Mouse (Mus musculus): ENCODE results near the gene Olfr1217. TPM values are rescaled to one million over a fixed set of nuclear protein-coding genes. Genes with fewer than 3 reads are reported as not detected.

The Olfr1217 gene
- polyA plus RNA-seq, 1 experiment, result not detected

DNA sequence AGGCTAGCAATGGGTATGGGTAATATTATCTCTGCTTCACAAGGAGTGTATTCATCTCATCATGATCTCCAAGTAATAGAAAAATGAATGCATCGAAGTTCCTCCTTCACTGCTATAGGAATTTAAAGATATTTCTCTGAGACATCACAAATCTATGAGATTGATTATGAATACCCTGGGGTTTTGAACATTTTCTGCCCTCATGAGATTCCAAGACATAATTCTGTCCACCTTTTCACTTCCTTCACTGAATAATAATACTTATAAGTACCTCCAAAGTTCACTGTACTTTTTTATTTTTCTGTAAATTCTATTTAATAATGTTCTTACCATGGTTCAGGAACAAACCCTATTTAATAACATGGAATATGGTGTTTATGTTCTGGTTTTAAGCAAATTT, 51.7 kb downstream of the Olfr1217 start, which contains the start of gene Gm13762:
Gene Gm13762, minus strand, starts transcription at position 101 of the 400 bp plus-strand sequence.
- no peak for DNase-seq
- TF ChIP-seq CTCF (IDR thresholded peaks at IDR 0.05; ENCODE audit: borderline replicate concordance, control insufficient read depth, extremely low read depth, insufficient read depth, low read length, poor library complexity) (no peak), POLR2A (IDR thresholded peaks at IDR 0.05; ENCODE audit: control insufficient read depth, extremely low read depth, insufficient read depth, low read length, poor library complexity) (no peak)
- Histone ChIP-seq H3K36me3 (ENCODE audit: control insufficient read depth, insufficient read depth, low read length) (no peaks in the 10 kb centered on the region), H3K27me3 (ENCODE audit: control insufficient read depth, insufficient read depth, low read length) (no peaks in the 10 kb centered on the region), H3K4me1 (replicated peaks; ENCODE audit: control insufficient read depth, insufficient read depth, low read length) (no peaks in the 10 kb centered on the region), H3K4me3 (ENCODE audit: control insufficient read depth, insufficient read depth, low read length) (no peak within 1 kb of the TSS), H3K27ac (ENCODE audit: control insufficient read depth, insufficient read depth, low read length) (no peak within 1 kb of the TSS)
- 76% methylated on average over 1 of the region's 1 CpGs for WGBS

Other genes starting within 250 kb of the Olfr1217 start
- gene Olfr1201, start 239.0 kb downstream of the Olfr1217 start, polyA plus RNA-seq (2012; rRNA removed), result not detected in 2 replicates
- gene Olfr1202, start 217.6 kb downstream of the Olfr1217 start, polyA plus RNA-seq (2012; rRNA removed), result not detected in 2 replicates
- not detected in 2 replicates for gene Olfr1205, start 202.3 kb downstream of the Olfr1217 start, polyA plus RNA-seq (2012; rRNA removed)
- not detected in 2 replicates for gene Olfr1204, start 182.8 kb downstream of the Olfr1217 start, polyA plus RNA-seq (2012; rRNA removed)
- gene Olfr1206, start 168.8 kb downstream of the Olfr1217 start, polyA plus RNA-seq (2012; rRNA removed), result not detected in 2 replicates
- gene Olfr1208, start 129.8 kb downstream of the Olfr1217 start, polyA plus RNA-seq (2012; rRNA removed), result not detected in 2 replicates
- not detected in 2 replicates for gene Olfr1209, start 116.9 kb downstream of the Olfr1217 start, polyA plus RNA-seq (2012; rRNA removed)
- not detected in 2 replicates for gene Olfr1211, start 94.0 kb downstream of the Olfr1217 start, polyA plus RNA-seq (2012; rRNA removed)
- not detected in 2 replicates for gene Olfr1212, start 78.1 kb downstream of the Olfr1217 start, polyA plus RNA-seq (2012; rRNA removed)
- not detected in 2 replicates for gene Gm13762, start 51.8 kb downstream of the Olfr1217 start, polyA plus RNA-seq (2012; rRNA removed)
- gene Olfr1214, start 39.4 kb downstream of the Olfr1217 start, polyA plus RNA-seq (2012; rRNA removed), result not detected in 2 replicates
- gene Olfr1215, start 25.1 kb downstream of the Olfr1217 start, polyA plus RNA-seq (2012; rRNA removed), result not detected in 2 replicates
- gene Olfr1216, start 13.7 kb downstream of the Olfr1217 start, polyA plus RNA-seq (2012; rRNA removed), result not detected in 2 replicates
- gene Olfr1218, start 29.1 kb upstream of the Olfr1217 start, polyA plus RNA-seq (2012; rRNA removed), result not detected in 2 replicates
- not detected in 2 replicates for gene Olfr1219, start 51.4 kb upstream of the Olfr1217 start, polyA plus RNA-seq (2012; rRNA removed)
- not detected in 2 replicates for gene Olfr1220, start 74.8 kb upstream of the Olfr1217 start, polyA plus RNA-seq (2012; rRNA removed)
- not detected in 2 replicates for gene Olfr1221, start 85.2 kb upstream of the Olfr1217 start, polyA plus RNA-seq (2012; rRNA removed)
- not detected in 2 replicates for gene Olfr1222, start 101.0 kb upstream of the Olfr1217 start, polyA plus RNA-seq (2012; rRNA removed)
- gene Olfr1223, start 119.5 kb upstream of the Olfr1217 start, polyA plus RNA-seq (2012; rRNA removed), result not detected in 2 replicates
- gene Olfr1224-ps1, start 132.0 kb upstream of the Olfr1217 start, polyA plus RNA-seq (2012; rRNA removed), result not detected in 2 replicates
- not detected in 2 replicates for gene Olfr1225, start 142.6 kb upstream of the Olfr1217 start, polyA plus RNA-seq (2012; rRNA removed)
- gene Olfr1226, start 168.0 kb upstream of the Olfr1217 start, polyA plus RNA-seq (2012; rRNA removed), result not detected in 2 replicates
- gene Olfr1228, start 222.0 kb upstream of the Olfr1217 start, polyA plus RNA-seq (2012; rRNA removed), result not detected in 2 replicates

Measured in thymus, adult 2 months (tissue).